Mouse (Mus musculus) layer of hippocampus, adult 2 months (tissue): ENCODE data around the gene Bloc1s3. TPM values are rescaled to one million over a fixed set of nuclear protein-coding genes. Genes with fewer than 3 reads are reported as not detected.
A peak's percentile ranks its signal among the peaks of the same experiment; 100 is the strongest.

Experiments
- DNase-seq, 2 experiments: peaks; one replicate each; pipeline ENCODE4 v3.0.0; 2022; ENCODE audit warnings: low spot score in 2 of 2
- H3K27ac ChIP-seq: fragments of 200-600 bp; 2 replicates; pipeline ENCODE4 v1.8.1; 2022
- H3K4me3 ChIP-seq: fragments of 200-600 bp; 2 replicates; pipeline ENCODE4 v1.8.1; 2022; ENCODE audit warnings: mild to moderate bottlenecking
- CTCF ChIP-seq: fragments of 200-600 bp; conservative IDR thresholded peaks from 2 replicates; pipeline ENCODE4 v1.8.1; 2022; ENCODE audit warnings: antibody characterized with exemption, mild to moderate bottlenecking, moderate library complexity
- total RNA-seq, 2 experiments: library from RNA; stranded (reverse); gene quantifications; 2 replicates each; pipeline ENCODE4 v1.2.3; 2021

The Bloc1s3 gene
- total RNA-seq, 2 experiments from 2014 or later = 6.0 to 6.9 TPM

- TF ChIP-seq CTCF = no peak
- H3K4me3 ChIP-seq = peak overlapping the region; percentile 96
- no peak for DNase-seq
- peak overlapping the region; percentile 86 for H3K27ac ChIP-seq
These were observed 879 bp upstream of the Bloc1s3 start for GRCm38 (mm10) chr7:19508924-19509568.

- Histone ChIP-seq H3K27ac (peak overlapping the region; percentile 86; the same call in 1 of the 2 replicates), H3K4me3 (peak overlapping the region; percentile 96)
- no peak for DNase-seq
- TF ChIP-seq CTCF = no peak
These were observed 570 bp downstream of the Bloc1s3 start for GRCm38 (mm10) chr7:19507612-19507981.

GRCm38 (mm10) chr7:19506969-19507611, 1.1 kb downstream of the Bloc1s3 start:
- H3K4me3 ChIP-seq = peak overlapping the region; percentile 96
- no peak for TF ChIP-seq CTCF
- no peak for DNase-seq
- no peak overlapping the region for H3K27ac ChIP-seq

GRCm38 (mm10) chr7:19506326-19506725, 1.8 kb downstream of the Bloc1s3 start:
- H3K4me3 ChIP-seq = no peak overlapping the region
- H3K27ac ChIP-seq = no peak overlapping the region
- TF ChIP-seq CTCF = peak; percentile 43
- no peak for DNase-seq

- no peak overlapping the region for H3K27ac ChIP-seq
- H3K4me3 ChIP-seq = no peak overlapping the region
- DNase-seq = peak in 1 of 2 experiments; percentile 61
- peak; percentile 97 for TF ChIP-seq CTCF
These were observed 4.6 kb downstream of the Bloc1s3 start for GRCm38 (mm10) chr7:19503481-19504068.

- no peak for TF ChIP-seq CTCF
- DNase-seq = no peak
- Histone ChIP-seq H3K4me3 (no peak overlapping the region), H3K27ac (no peak overlapping the region)
These were observed 6.5 kb downstream of the Bloc1s3 start for GRCm38 (mm10) chr7:19501658-19502057.

- no peak for DNase-seq
- H3K4me3 ChIP-seq = no peak overlapping the region
- H3K27ac ChIP-seq = no peak overlapping the region
- TF ChIP-seq CTCF = no peak
These were observed 7.5 kb downstream of the Bloc1s3 start for GRCm38 (mm10) chr7:19500420-19501363.

- TF ChIP-seq CTCF = no peak
- H3K4me3 ChIP-seq = no peak overlapping the region
- DNase-seq = no peak
- H3K27ac ChIP-seq = no peak overlapping the region
These were observed 9.8 kb downstream of the Bloc1s3 start for GRCm38 (mm10) chr7:19498326-19498725.

GRCm38 (mm10) chr7:19496214-19496555, 12.0 kb downstream of the Bloc1s3 start:
- H3K27ac ChIP-seq = no peak overlapping the region
- no peak for DNase-seq
- H3K4me3 ChIP-seq = no peak overlapping the region
- no peak for TF ChIP-seq CTCF

- TF ChIP-seq CTCF = no peak
- Histone ChIP-seq H3K27ac (no peak overlapping the region), H3K4me3 (no peak overlapping the region)
- no peak for DNase-seq
These were observed 12.5 kb downstream of the Bloc1s3 start for GRCm38 (mm10) chr7:19495521-19496213.

GRCm38 (mm10) chr7:19494751-19495474, 13.3 kb downstream of the Bloc1s3 start:
- DNase-seq = no peak
- no peak overlapping the region for H3K27ac ChIP-seq
- H3K4me3 ChIP-seq = no peak overlapping the region
- TF ChIP-seq CTCF = no peak

- no peak for DNase-seq
- H3K27ac ChIP-seq = no peak overlapping the region
- no peak overlapping the region for H3K4me3 ChIP-seq
- peak; percentile 35 for TF ChIP-seq CTCF
These were observed 16.4 kb downstream of the Bloc1s3 start for GRCm38 (mm10) chr7:19491731-19492130.
